1 mouse cellular context compared by ENCODE assay signal in the genomic region with DNA sequence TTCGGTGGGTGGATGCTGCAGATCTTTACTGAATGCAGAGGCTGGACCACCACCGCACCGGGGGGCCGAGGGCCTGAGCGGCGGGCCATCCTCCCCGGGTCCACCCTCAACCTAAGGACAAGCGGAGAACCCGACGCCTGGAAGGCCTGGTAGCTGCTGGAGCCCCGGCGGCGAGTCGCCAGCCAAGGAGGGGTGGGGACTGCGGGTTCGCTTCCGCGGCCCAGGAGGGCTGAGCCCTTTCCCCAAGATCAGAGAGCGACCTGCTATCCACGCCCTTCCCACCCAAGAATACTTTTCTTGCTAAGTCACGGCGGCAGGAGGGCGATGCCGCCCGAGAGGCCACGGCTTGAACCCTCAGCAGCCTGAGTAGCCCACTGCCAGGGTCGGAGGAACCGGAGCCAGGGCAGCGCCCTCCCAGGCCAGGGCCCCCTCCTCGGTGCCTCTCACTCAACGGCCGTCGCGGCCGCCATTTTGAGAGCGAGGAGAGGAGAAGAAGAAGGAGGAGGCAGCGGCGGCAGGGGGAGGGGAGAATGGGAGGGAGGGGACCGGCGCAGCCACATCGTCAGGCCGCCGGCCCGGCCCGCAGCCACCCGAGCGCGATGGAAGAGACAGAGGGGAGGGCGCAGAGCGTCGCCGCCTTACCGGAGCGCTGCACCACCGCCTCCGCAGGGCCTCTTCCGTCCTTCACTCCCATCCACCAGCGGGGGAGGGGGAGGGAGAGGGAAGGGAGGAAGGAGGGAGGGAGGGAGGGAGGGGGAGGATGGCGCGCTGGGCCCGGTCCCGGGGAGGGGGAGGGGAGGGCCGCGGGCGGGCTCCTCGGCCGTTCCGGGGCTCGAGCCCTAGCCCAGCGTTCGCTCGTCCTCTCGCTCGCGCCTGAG.
TF ChIP-seq lines count a peak whose summit lies in the region.

No protein-coding gene starts in this region.

TF ChIP-seq in myocyte, 11 proteins besides CTCF, POLR2A, EP300 and RAD21 (continued from another document):
- TF ChIP-seq MYOG (IDR thresholded peaks at IDR 0.05; ENCODE audit: control insufficient read depth in 1 of 3, insufficient read depth in 1 of 3, insufficient read length in 2 of 3, low read depth in 2 of 3): peak in 1 of 3 experiments; percentile 9
- TF ChIP-seq MYOD1 (IDR thresholded peaks at IDR 0.05; ENCODE audit: control insufficient read depth in 1 of 3, insufficient read length in 2 of 3, low read depth in 2 of 3): peak in 1 of 3 experiments; percentile 5
- TF ChIP-seq MAX (IDR thresholded peaks at IDR 0.05; ENCODE audit: low read depth): no peak
- no peak for TF ChIP-seq REST (IDR thresholded peaks at IDR 0.05; ENCODE audit: insufficient read depth, insufficient read length)
